Mouse (Mus musculus) heart, adult 18-20 months (tissue): ENCODE measurements at regions not wholly inside any gene's neighbourhood (a gene's known extent, or its start where the extent isn't known, plus 50 kb on each side); places are given as distances from the start of the nearest gene placed in this dataset.
A peak's percentile ranks its signal among the peaks of the same experiment; 100 is the strongest.

Experiments used
- DNase-seq, 2 experiments: peaks; one replicate each; pipeline ENCODE4 v3.0.0; 2021 to 2022; ENCODE audit warnings: mixed read lengths in 1 of 2
- microRNA-seq, 2 experiments: library from miRNA; unstranded; fragments of <30 nt; microRNA quantifications; one replicate each; pipeline ENCODE4 v1.2.0; 2022

GRCm38 (mm10) chr10:97389647-97390590 is 89.5 kb upstream of the Dcn start:
- DNase-seq: peak; percentile 78 to 85

GRCm38 (mm10) chr10:97397062-97397771 is 82.2 kb upstream of the Dcn start:
- no peak for DNase-seq

GRCm38 (mm10) chr10:97397896-97398295 is 81.5 kb upstream of the Dcn start:
- DNase-seq: peak in 1 of 2 experiments; percentile 63

- DNase-seq: no peak
These were observed 76.9 kb upstream of the Dcn start for GRCm38 (mm10) chr10:97402524-97402923.

GRCm38 (mm10) chr10:97404076-97404787 is 75.2 kb upstream of the Dcn start:
- no peak for DNase-seq

GRCm38 (mm10) chr10:97409181-97409581 is 70.2 kb upstream of the Dcn start:
- peak; percentile 55 to 72 for DNase-seq

- DNase-seq: no peak
These were observed 69.5 kb upstream of the Dcn start for GRCm38 (mm10) chr10:97409909-97410308.

- peak; percentile 39 to 46 for DNase-seq
These were observed 56.8 kb upstream of the Dcn start for GRCm38 (mm10) chr10:97422579-97422978.

- peak; percentile 32 to 47 for DNase-seq
These were observed 56.2 kb upstream of the Dcn start for GRCm38 (mm10) chr10:97423039-97423700.

Small RNA genes in the stretch of these regions (microRNA-seq; reads per million reads assigned to microRNA genes)
- gene Gm24587: 0 reads per million in 2 experiments
- gene Mir3966: 0 reads per million in 2 experiments
